Mouse (Mus musculus) cerebellum, postnatal 36 days (tissue): ENCODE measurements at regions not wholly inside any gene's neighbourhood (a gene's known extent, or its start where the extent isn't known, plus 50 kb on each side); places are given as distances from the start of the nearest gene placed in this dataset.
A peak's percentile ranks its signal among the peaks of the same experiment; 100 is the strongest.

ENCODE experiments used
- DNase-seq, 2 experiments: peaks; one replicate each; pipeline ENCODE4 v3.0.0; 2021 to 2022; ENCODE audit warnings: mixed read lengths in 2 of 2

GRCm38 (mm10) chr13:110599666-110600065 is 204.8 kb downstream of the Plk2 start:
- DNase-seq, result no peak

GRCm38 (mm10) chr13:110600377-110600776 is 205.5 kb downstream of the Plk2 start:
- no peak for DNase-seq

- no peak for DNase-seq
Measured at GRCm38 (mm10) chr13:110601352-110601751, 206.5 kb downstream of the Plk2 start.

GRCm38 (mm10) chr13:110601840-110602239 is 207.0 kb downstream of the Plk2 start:
- no peak for DNase-seq

GRCm38 (mm10) chr13:110602894-110603293 is 208.0 kb downstream of the Plk2 start:
- DNase-seq, result no peak

- DNase-seq, result no peak
Measured at GRCm38 (mm10) chr13:110619010-110619409, 224.2 kb downstream of the Plk2 start.

- DNase-seq, result no peak
Measured at GRCm38 (mm10) chr13:110627136-110627535, 232.3 kb downstream of the Plk2 start.

GRCm38 (mm10) chr13:110627732-110628131 is 232.9 kb downstream of the Plk2 start:
- DNase-seq, result no peak

- no peak for DNase-seq
Measured at GRCm38 (mm10) chr13:110628201-110628600, 233.4 kb downstream of the Plk2 start.

GRCm38 (mm10) chr13:110633261-110633781 is 238.5 kb downstream of the Plk2 start:
- no peak for DNase-seq

GRCm38 (mm10) chr13:110633899-110634298 is 239.1 kb downstream of the Plk2 start:
- no peak for DNase-seq

GRCm38 (mm10) chr13:110642792-110643191 is 247.9 kb downstream of the Plk2 start:
- DNase-seq, result no peak

GRCm38 (mm10) chr13:110643198-110643896 is 248.5 kb downstream of the Plk2 start:
- DNase-seq, result peak; percentile 17 to 30

- DNase-seq, result no peak
Measured at GRCm38 (mm10) chr13:110643897-110644213, 249.0 kb downstream of the Plk2 start.

GRCm38 (mm10) chr13:110649378-110649777 is 254.5 kb downstream of the Plk2 start:
- DNase-seq, result no peak

- no peak for DNase-seq
Measured at GRCm38 (mm10) chr13:110649870-110650497, 255.1 kb downstream of the Plk2 start.

- DNase-seq, result no peak
Measured at GRCm38 (mm10) chr13:110652201-110652600, 257.4 kb downstream of the Plk2 start.

- DNase-seq, result no peak
Measured at GRCm38 (mm10) chr13:110665073-110665800, 270.4 kb downstream of the Plk2 start.

GRCm38 (mm10) chr13:110667276-110667956 is 272.6 kb downstream of the Plk2 start:
- no peak for DNase-seq

GRCm38 (mm10) chr13:110673536-110673935 is 278.7 kb downstream of the Plk2 start:
- no peak for DNase-seq

GRCm38 (mm10) chr13:110683259-110684041 is 288.6 kb downstream of the Plk2 start:
- DNase-seq, result no peak

- no peak for DNase-seq
Measured at GRCm38 (mm10) chr13:110688796-110689195, 293.9 kb downstream of the Plk2 start.
